Mouse (Mus musculus): Measurements from ENCODE around the gene Abca2. TPM values are rescaled to one million over a fixed set of nuclear protein-coding genes. Genes with fewer than 3 reads are reported as not detected.

Gene Abca2
- polyA plus RNA-seq, 1 experiment from 2014 or later: 1.8 TPM

GRCm38 (mm10) chr2:25479551-25480311 is 51.2 kb downstream of the Abca2 start:
- Histone ChIP-seq H3K9ac (ENCODE audit: low read depth, low read length) (no peak overlapping the region), H3K36me3 (ENCODE audit: control insufficient read depth, insufficient read depth) (no peaks in the 10 kb centered on the region), H3K9me3 (replicated peaks; ENCODE audit: control insufficient read depth, low read length) (no peaks in the 10 kb centered on the region), H3K4me3 (ENCODE audit: low read depth, low read length) (no peak overlapping the region), H3K27me3 (ENCODE audit: control insufficient read depth, insufficient read depth, low read depth, low read length) (no peaks in the 10 kb centered on the region), H3K4me1 (ENCODE audit: control insufficient read depth, low read depth, low read length) (no peaks in the 10 kb centered on the region), H3K4me2 (ENCODE audit: low read depth, low read length) (no peak overlapping the region), H3K27ac (ENCODE audit: low read length) (no peak overlapping the region)
- 52% methylated on average over 10 of the region's 10 CpGs for WGBS (ENCODE audit: insufficient replicate concordance)
- no peak for ATAC-seq (ENCODE audit: low read depth)

GRCm38 (mm10) chr2:25480541-25480940 is 52.0 kb downstream of the Abca2 start:
- Histone ChIP-seq H3K27ac (ENCODE audit: low read length) (no peak overlapping the region), H3K4me2 (ENCODE audit: low read depth, low read length) (no peak overlapping the region), H3K4me3 (ENCODE audit: low read depth, low read length) (no peak overlapping the region), H3K36me3 (ENCODE audit: control insufficient read depth, insufficient read depth) (no peaks in the 10 kb centered on the region), H3K4me1 (ENCODE audit: control insufficient read depth, low read depth, low read length) (0 out of 2 replicates have a peak, but pooled peaks cover 1% of the 10 kb centered on the region), H3K9me3 (replicated peaks; ENCODE audit: control insufficient read depth, low read length) (no peaks in the 10 kb centered on the region), H3K9ac (ENCODE audit: low read depth, low read length) (no peak overlapping the region), H3K27me3 (ENCODE audit: control insufficient read depth, insufficient read depth, low read depth, low read length) (no peaks in the 10 kb centered on the region)
- 50% methylated on average over 1 of the region's 1 CpGs for WGBS (ENCODE audit: insufficient replicate concordance)
- no peak for ATAC-seq (ENCODE audit: low read depth)

- H3K4me2 ChIP-seq (ENCODE audit: low read depth, low read length): no peak overlapping the region
- 13% methylated on average over 7 of the region's 7 CpGs for WGBS (ENCODE audit: insufficient replicate concordance)
These were observed 54.5 kb downstream of the Abca2 start for GRCm38 (mm10) chr2:25482969-25483368.

GRCm38 (mm10) chr2:25484901-25485647 is 56.6 kb downstream of the Abca2 start:
- H3K9me3 ChIP-seq (replicated peaks; ENCODE audit: control insufficient read depth, low read length): no peaks in the 10 kb centered on the region
- H3K4me2 ChIP-seq (ENCODE audit: low read depth, low read length): no peak overlapping the region
- 52% methylated on average over 11 of the region's 11 CpGs for WGBS (ENCODE audit: insufficient replicate concordance)

More at GRCm38 (mm10) chr2:25482969-25483368, 54.5 kb downstream of the Abca2 start:
- H3K9ac ChIP-seq (ENCODE audit: low read depth, low read length): no peak overlapping the region
- H3K4me1 ChIP-seq (ENCODE audit: control insufficient read depth, low read depth, low read length): peaks cover 2% of the 10 kb centered on the region; the same call in 1 of the 2 replicates
- H3K4me3 ChIP-seq (ENCODE audit: low read depth, low read length): no peak overlapping the region
- H3K9me3 ChIP-seq (replicated peaks; ENCODE audit: control insufficient read depth, low read length): no peaks in the 10 kb centered on the region
- H3K36me3 ChIP-seq (ENCODE audit: control insufficient read depth, insufficient read depth): no peaks in the 10 kb centered on the region
- H3K27ac ChIP-seq (ENCODE audit: low read length): no peak overlapping the region
- ATAC-seq (ENCODE audit: low read depth): no peak
- H3K27me3 ChIP-seq (ENCODE audit: control insufficient read depth, insufficient read depth, low read depth, low read length): no peaks in the 10 kb centered on the region

GRCm38 (mm10) chr2:25487965-25488670 is 59.6 kb downstream of the Abca2 start:
- Histone ChIP-seq H3K4me1 (ENCODE audit: control insufficient read depth, low read depth, low read length) (peaks cover 2% of the 10 kb centered on the region; the same call in 1 of the 2 replicates), H3K27ac (ENCODE audit: low read length) (no peak overlapping the region), H3K36me3 (ENCODE audit: control insufficient read depth, insufficient read depth) (no peaks in the 10 kb centered on the region), H3K4me2 (ENCODE audit: low read depth, low read length) (no peak overlapping the region), H3K9ac (ENCODE audit: low read depth, low read length) (no peak overlapping the region), H3K4me3 (ENCODE audit: low read depth, low read length) (no peak overlapping the region), H3K9me3 (replicated peaks; ENCODE audit: control insufficient read depth, low read length) (no peaks in the 10 kb centered on the region), H3K27me3 (ENCODE audit: control insufficient read depth, insufficient read depth, low read depth, low read length) (no peaks in the 10 kb centered on the region)
- WGBS (ENCODE audit: insufficient replicate concordance): 55% methylated on average over 6 of the region's 6 CpGs
- no peak for ATAC-seq (ENCODE audit: low read depth)

More at GRCm38 (mm10) chr2:25484901-25485647, 56.6 kb downstream of the Abca2 start:
- Histone ChIP-seq H3K27me3 (ENCODE audit: control insufficient read depth, insufficient read depth, low read depth, low read length) (no peaks in the 10 kb centered on the region), H3K36me3 (ENCODE audit: control insufficient read depth, insufficient read depth) (no peaks in the 10 kb centered on the region), H3K4me1 (ENCODE audit: control insufficient read depth, low read depth, low read length) (peaks cover 2% of the 10 kb centered on the region; the same call in 1 of the 2 replicates), H3K27ac (ENCODE audit: low read length) (peak overlapping the region; percentile 63), H3K4me3 (ENCODE audit: low read depth, low read length) (no peak overlapping the region), H3K9ac (ENCODE audit: low read depth, low read length) (no peak overlapping the region)
- peak; percentile 88 for ATAC-seq (ENCODE audit: low read depth)

- H3K36me3 ChIP-seq (ENCODE audit: control insufficient read depth, insufficient read depth): no peaks in the 10 kb centered on the region
These were observed 60.2 kb downstream of the Abca2 start for GRCm38 (mm10) chr2:25488671-25489068.

GRCm38 (mm10) chr2:25492988-25493387 is 64.5 kb downstream of the Abca2 start:
- no peaks in the 10 kb centered on the region for H3K9me3 ChIP-seq (replicated peaks; ENCODE audit: control insufficient read depth, low read length)
- no peaks in the 10 kb centered on the region for H3K36me3 ChIP-seq (ENCODE audit: control insufficient read depth, insufficient read depth)
- H3K4me1 ChIP-seq (ENCODE audit: control insufficient read depth, low read depth, low read length): peaks cover under 1% of the 10 kb centered on the region; the same call in 1 of the 2 replicates
- H3K4me2 ChIP-seq (ENCODE audit: low read depth, low read length): no peak overlapping the region
- H3K9ac ChIP-seq (ENCODE audit: low read depth, low read length): no peak overlapping the region
- H3K27me3 ChIP-seq (ENCODE audit: control insufficient read depth, insufficient read depth, low read depth, low read length): no peaks in the 10 kb centered on the region
- H3K4me3 ChIP-seq (ENCODE audit: low read depth, low read length): no peak overlapping the region
- H3K27ac ChIP-seq (ENCODE audit: low read length): no peak overlapping the region
- no peak for ATAC-seq (ENCODE audit: low read depth)
- 54% methylated on average over 5 of the region's 5 CpGs for WGBS (ENCODE audit: insufficient replicate concordance)

More at GRCm38 (mm10) chr2:25488671-25489068, 60.2 kb downstream of the Abca2 start:
- Histone ChIP-seq H3K27ac (ENCODE audit: low read length) (no peak overlapping the region), H3K4me3 (ENCODE audit: low read depth, low read length) (no peak overlapping the region), H3K9me3 (replicated peaks; ENCODE audit: control insufficient read depth, low read length) (no peaks in the 10 kb centered on the region), H3K9ac (ENCODE audit: low read depth, low read length) (no peak overlapping the region), H3K27me3 (ENCODE audit: control insufficient read depth, insufficient read depth, low read depth, low read length) (no peaks in the 10 kb centered on the region), H3K4me1 (ENCODE audit: control insufficient read depth, low read depth, low read length) (peaks cover 2% of the 10 kb centered on the region; the same call in 1 of the 2 replicates), H3K4me2 (ENCODE audit: low read depth, low read length) (no peak overlapping the region)
- WGBS (ENCODE audit: insufficient replicate concordance): 56% methylated on average over 7 of the region's 7 CpGs
- no peak for ATAC-seq (ENCODE audit: low read depth)

- peaks cover 4% of the 10 kb centered on the region; the same call in 1 of the 2 replicates for H3K4me1 ChIP-seq (ENCODE audit: control insufficient read depth, low read depth, low read length)
- 65% methylated on average over 5 of the region's 5 CpGs for WGBS (ENCODE audit: insufficient replicate concordance)
- no peaks in the 10 kb centered on the region for H3K27me3 ChIP-seq (ENCODE audit: control insufficient read depth, insufficient read depth, low read depth, low read length)
- no peak within 1 kb of the TSS for H3K9ac ChIP-seq (ENCODE audit: low read depth, low read length)
- H3K4me2 ChIP-seq (ENCODE audit: low read depth, low read length): no peak within 1 kb of the TSS
- H3K27ac ChIP-seq (ENCODE audit: low read length): no peak within 1 kb of the TSS
- H3K36me3 ChIP-seq (ENCODE audit: control insufficient read depth, insufficient read depth): no peaks in the 10 kb centered on the region
- ATAC-seq (ENCODE audit: low read depth): no peak
- no peak within 1 kb of the TSS for H3K4me3 ChIP-seq (ENCODE audit: low read depth, low read length)
- no peaks in the 10 kb centered on the region for H3K9me3 ChIP-seq (replicated peaks; ENCODE audit: control insufficient read depth, low read length)
These were observed 65.0 kb downstream of the Abca2 start, which contains the start of gene Lcn12 for GRCm38 (mm10) chr2:25493476-25493961. Lcn12 (minus strand) TSS chr2:25493911.
